Mouse (Mus musculus) gastrocnemius, adult 2 months (tissue): ENCODE data around the gene Olfr444. TPM values are rescaled to one million over a fixed set of nuclear protein-coding genes. Genes with fewer than 3 reads are reported as not detected.

Experiments
- DNase-seq: peaks from one replicate; pipeline ENCODE4 v3.0.0; 2022
- H3K27ac ChIP-seq: fragments of 200-600 bp; 2 replicates; pipeline ENCODE4 v1.8.1; 2022; ENCODE audit warnings: mild to moderate bottlenecking
- H3K4me3 ChIP-seq: fragments of 200-600 bp; 2 replicates; pipeline ENCODE4 v1.8.1; 2022; ENCODE audit warnings: mild to moderate bottlenecking, moderate library complexity
- CTCF ChIP-seq: fragments of 200-600 bp; IDR thresholded peaks from 2 replicates; pipeline ENCODE4 v1.8.1; 2022; ENCODE audit warnings: antibody characterized with exemption, mild to moderate bottlenecking, moderate library complexity
- intact Hi-C: fragments of 180-260 bp; cut with DNase I; formaldehyde crosslinking; loops from one replicate; pipeline ENCODE4 v1.15.1; 2025
- long read RNA-seq, 2 experiments: library from polyadenylated mRNA; stranded (forward); transcript quantifications; one replicate each; pipeline ENCODE4 v2.0.0; 2021
- total RNA-seq, 2 experiments: library from RNA; stranded (reverse); gene quantifications; 2 replicates each; pipeline ENCODE4 v1.2.3; 2021

Gene Olfr444
- not detected for total RNA-seq
- long read RNA-seq, experiment 1: 0 reads
- long read RNA-seq, experiment 2: 0 reads

GRCm38 (mm10) chr6:42948767-42949166, at the start of gene Olfr444:
Gene Olfr444, plus strand, starts transcription at chr6:42949067.
- TF ChIP-seq CTCF: no peak
- DNase-seq: no peak
- H3K27ac ChIP-seq: no peak within 1 kb of the TSS
- intact Hi-C loops: no loop called here
- no peak within 1 kb of the TSS for H3K4me3 ChIP-seq

- DNase-seq: no peak
- intact Hi-C loops: no loop called here
- no peak overlapping the region for H3K27ac ChIP-seq
- H3K4me3 ChIP-seq: no peak overlapping the region
- no peak for TF ChIP-seq CTCF
These were observed 48.5 kb upstream of the Olfr444 start for GRCm38 (mm10) chr6:42900345-42900744.

GRCm38 (mm10) chr6:42908578-42908977, 40.3 kb upstream of the Olfr444 start, which contains the start of gene Olfr447:
Gene Olfr447, plus strand, starts transcription at chr6:42908878.
- Histone ChIP-seq H3K27ac (no peak within 1 kb of the TSS), H3K4me3 (no peak within 1 kb of the TSS)
- DNase-seq: no peak
- intact Hi-C loops: no loop called here
- no peak for TF ChIP-seq CTCF

- Histone ChIP-seq H3K4me3 (no peak within 1 kb of the TSS), H3K27ac (no peak within 1 kb of the TSS)
- intact Hi-C loops: no loop called here
- DNase-seq: no peak
- TF ChIP-seq CTCF: no peak
These were observed 27.8 kb upstream of the Olfr444 start, which contains the start of gene Olfr446 for GRCm38 (mm10) chr6:42921077-42921476. Gene Olfr446, plus strand, starts transcription at chr6:42921377.

GRCm38 (mm10) chr6:42980377-42980776, 31.5 kb downstream of the Olfr444 start:
- intact Hi-C loops: no loop called here
- TF ChIP-seq CTCF: no peak
- Histone ChIP-seq H3K27ac (no peak overlapping the region), H3K4me3 (no peak overlapping the region)
- DNase-seq: no peak

Other genes with a start within 250 kb of the Olfr444 start
- gene Tcaf1, start 239.0 kb upstream of the Olfr444 start, total RNA-seq: 1 to 10 TPM; 4.0 to 8.1 TPM
- gene Olfr453, start 209.7 kb upstream of the Olfr444 start, total RNA-seq: not detected
- not detected for gene Olfr38, start 192.7 kb upstream of the Olfr444 start, total RNA-seq
- gene Olfr452, start 164.0 kb upstream of the Olfr444 start, total RNA-seq: not detected
- not detected for gene Olfr450, start 137.1 kb upstream of the Olfr444 start, total RNA-seq
- not detected for gene Olfr449, start 114.7 kb upstream of the Olfr444 start, total RNA-seq
- not detected for gene Olfr448, start 58.6 kb upstream of the Olfr444 start, total RNA-seq
- not detected for gene Olfr447, start 40.2 kb upstream of the Olfr444 start, total RNA-seq
- not detected for gene Olfr446, start 27.7 kb upstream of the Olfr444 start, total RNA-seq
- gene Olfr441, start 157.3 kb downstream of the Olfr444 start, total RNA-seq: not detected
- not detected for gene Olfr237-ps1, start 197.5 kb downstream of the Olfr444 start, total RNA-seq
- gene Olfr437, start 214.2 kb downstream of the Olfr444 start, total RNA-seq: not detected
- gene Olfr13, start 223.1 kb downstream of the Olfr444 start, total RNA-seq: not detected
- gene Olfr435, start 248.1 kb downstream of the Olfr444 start, total RNA-seq: not detected